Mouse (Mus musculus) CH12.LX (cell line): Measurements from ENCODE around the gene Ccdc162.

Source experiments
- CTCF ChIP-seq, 2 experiments: IDR thresholded peaks in 1 of 2; conservative IDR thresholded peaks in 1 of 2; 2 replicates each; pipeline ENCODE4 v1.5.1; 2011 to 2012; ENCODE audit warnings: low read depth in 2 of 2, low read length in 2 of 2, improper control_type of control experiment in 1 of 2, inconsistent platforms in 1 of 2, mild to moderate bottlenecking in 1 of 2, moderate library complexity in 1 of 2
- NRF1 ChIP-seq: IDR thresholded peaks from 2 replicates; pipeline ENCODE4 v1.6.1; 2014; ENCODE audit warnings: low read depth, mild to moderate bottlenecking, inconsistent platforms, low read length, improper control_type of control experiment, moderate library complexity
- PAX5 ChIP-seq: IDR thresholded peaks from 2 replicates; pipeline ENCODE4 v1.6.1; 2012; ENCODE audit warnings: low read length, inconsistent platforms, mixed read lengths
- POLR2A ChIP-seq: IDR thresholded peaks from 2 replicates; pipeline ENCODE4 v1.6.1; 2011; ENCODE audit warnings: low read depth, mild to moderate bottlenecking, improper control_type of control experiment, low read length
- USF1 ChIP-seq: IDR thresholded peaks from 2 replicates; pipeline ENCODE4 v1.6.1; 2014; ENCODE audit warnings: low read depth, mild to moderate bottlenecking, inconsistent platforms, low read length, improper control_type of control experiment

GRCm38 (mm10) chr10:41674362-41674761 lies 42.1 kb downstream of the Ccdc162 start:
- TF ChIP-seq PAX5 (no peak), POLR2A (no peak), USF1 (no peak), CTCF (conservative IDR thresholded peaks at IDR 0.05 in 1 of 2, IDR thresholded peaks at IDR 0.05 in 1 of 2; ENCODE audit: low read depth in 2 of 2, low read length in 2 of 2) (no peak), NRF1 (no peak)
